Mouse (Mus musculus): ENCODE measurements around the gene Trim69.
"Not testable (repeated sequence)": the region's sequence is repeated elsewhere in the genome, so short reads cannot be mapped to it uniquely, and the experiment has no call there.

Trim69 gene

DNA sequence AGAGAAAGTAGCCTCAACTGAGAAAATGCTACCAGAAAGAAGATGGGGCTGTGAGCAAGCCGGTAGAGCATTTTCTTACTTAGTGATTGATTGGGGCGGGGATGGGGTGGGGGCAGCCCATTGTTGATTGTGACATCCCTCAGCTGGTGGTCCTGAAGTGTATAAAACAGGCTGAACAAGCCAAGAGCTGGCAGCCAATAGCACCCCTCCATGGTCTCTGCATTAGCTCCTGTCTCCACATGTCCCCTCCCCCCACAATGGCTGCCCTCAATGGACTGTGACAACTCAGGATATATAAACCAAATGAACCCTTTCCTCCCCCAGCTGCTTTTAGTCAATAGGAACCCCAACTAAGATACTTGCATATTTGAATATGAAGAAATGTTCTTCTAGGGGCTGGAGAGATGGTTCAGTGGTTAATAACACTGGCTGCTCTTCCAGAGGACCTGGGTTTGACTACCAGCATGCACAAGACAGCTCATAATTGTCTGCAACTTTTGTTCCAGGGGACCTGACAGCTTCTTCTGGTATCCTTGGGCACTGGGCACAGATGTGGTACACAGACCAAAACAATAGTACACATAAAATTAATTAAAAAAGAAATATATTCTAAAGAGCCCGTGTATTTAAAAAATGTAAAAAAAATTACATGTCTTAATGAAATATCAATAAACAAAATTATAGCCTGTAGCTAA lies 50.2 kb downstream of the Trim69 start:
- no peak for DNase-seq

DNA sequence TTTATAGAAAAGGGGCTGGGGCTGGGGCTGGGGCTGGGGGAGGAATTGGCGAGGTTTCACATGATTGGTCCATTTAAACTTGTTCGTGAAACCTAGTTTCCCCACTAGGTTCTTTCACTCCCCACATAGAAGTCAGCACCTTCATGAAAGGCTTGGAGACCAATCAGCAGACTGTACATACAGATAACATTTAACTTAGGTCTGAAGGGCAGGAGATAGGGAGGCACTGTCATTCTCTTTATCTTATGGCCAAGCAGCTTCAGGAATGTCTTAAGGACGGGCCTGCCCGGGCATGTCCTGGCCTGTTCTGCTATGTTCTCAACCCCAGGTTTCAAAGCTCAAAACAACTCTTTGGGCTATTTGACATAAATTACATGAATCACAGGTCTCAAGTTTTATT lies 56.6 kb downstream of the Trim69 start:
- DNase-seq, result not testable (repeated sequence)

DNA sequence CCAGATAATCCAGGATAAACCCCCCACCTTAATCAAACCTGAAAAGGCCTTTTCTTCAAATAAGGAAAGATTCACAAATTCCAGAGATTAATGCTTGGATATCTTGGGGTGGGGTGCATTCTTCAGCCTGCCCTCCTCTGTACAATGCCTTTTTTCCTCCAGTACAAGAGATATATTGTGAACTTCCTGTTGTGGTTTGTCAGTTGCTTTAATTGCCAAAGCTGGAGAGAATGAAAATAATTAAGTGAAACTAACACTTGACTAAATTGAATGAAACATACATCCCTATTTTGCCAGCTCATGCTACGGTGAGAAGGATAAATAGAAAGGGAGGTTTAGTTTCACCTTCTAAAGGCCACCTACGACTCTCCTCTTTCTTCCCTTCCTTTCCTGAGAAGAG lies 57.7 kb downstream of the Trim69 start:
- DNase-seq, result no peak

DNA sequence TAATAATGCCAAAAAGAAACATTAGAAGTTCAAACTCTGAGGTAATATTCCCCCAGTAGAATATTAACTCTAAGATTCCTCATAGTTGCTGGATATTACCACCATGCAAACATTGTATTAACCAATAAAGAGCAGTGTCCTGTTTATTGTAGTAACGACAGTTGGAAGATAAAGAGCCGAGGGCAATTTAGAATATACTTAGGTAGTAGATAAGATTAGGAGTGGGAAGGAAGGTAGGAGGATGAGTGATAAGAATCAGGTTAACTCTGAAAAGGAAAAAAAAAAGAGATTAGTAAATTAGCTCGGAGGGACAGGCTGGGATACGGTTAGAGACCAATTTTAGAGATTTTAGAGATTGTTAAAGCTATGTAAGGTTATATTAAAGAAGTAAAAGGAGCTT lies 60.9 kb downstream of the Trim69 start:
- DNase-seq, result no peak

DNA sequence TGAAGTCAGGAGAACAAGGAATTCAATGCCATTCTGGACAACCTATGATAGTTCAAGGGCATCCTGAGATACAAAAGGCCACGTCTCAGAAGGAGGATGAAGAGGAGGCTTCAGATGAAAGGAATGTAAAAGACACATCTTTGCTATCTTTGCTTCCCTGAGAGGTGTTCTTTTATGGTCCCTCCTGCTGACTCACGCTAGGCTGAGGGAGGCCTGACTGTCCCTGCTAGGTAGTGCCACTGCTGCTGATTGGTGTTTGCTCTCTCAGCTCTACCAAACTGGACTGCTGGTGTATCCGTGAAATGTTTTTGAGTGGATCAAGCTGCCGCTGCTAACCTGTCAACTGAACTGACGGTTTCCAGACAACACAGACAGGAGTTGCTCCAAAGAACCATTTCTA lies 61.3 kb downstream of the Trim69 start:
- DNase-seq, result no peak

DNA sequence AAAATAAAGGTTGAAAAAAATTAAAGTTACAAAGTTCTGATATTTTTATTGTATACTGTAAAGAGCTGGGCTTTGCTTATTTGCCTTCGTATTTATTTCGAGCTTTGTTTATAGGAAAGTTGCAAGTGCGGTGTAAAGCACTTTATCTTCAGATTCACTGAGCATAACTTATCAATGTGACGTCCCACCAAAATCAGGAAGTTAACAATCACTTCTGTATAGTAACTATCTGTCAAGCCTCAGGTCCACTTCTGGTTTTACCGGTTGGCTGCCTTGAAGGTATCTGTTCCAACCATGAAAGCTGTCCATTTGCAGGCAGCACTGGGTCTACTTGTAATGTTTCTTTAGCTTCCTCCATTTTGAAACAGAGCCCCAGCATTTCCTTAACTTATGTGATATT lies 61.8 kb downstream of the Trim69 start:
- no peak for DNase-seq

DNA sequence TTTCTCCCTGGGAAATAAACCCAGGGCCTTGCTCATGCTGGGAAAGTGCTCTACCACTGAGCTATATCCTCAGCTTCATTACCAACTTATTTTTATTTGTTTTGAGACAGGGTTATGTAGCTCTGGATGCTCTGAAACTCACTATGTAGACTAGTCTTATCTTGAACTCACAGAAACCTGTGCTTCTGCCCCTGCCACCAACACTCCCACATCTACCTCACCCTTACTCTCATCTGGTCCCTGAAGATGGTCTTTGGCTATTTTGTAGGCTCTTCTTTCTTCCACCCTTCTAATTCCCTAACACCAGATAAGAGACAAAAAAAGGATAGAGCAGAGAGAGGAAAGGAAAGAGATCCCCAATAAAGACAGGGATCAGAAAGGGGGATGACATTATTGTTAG lies 63.2 kb downstream of the Trim69 start:
- DNase-seq, result no peak

Measured in cerebellum, postnatal 10 days (tissue).